Mouse (Mus musculus) cerebellum, postnatal 14 days (tissue): ENCODE results near the gene Det1.

ENCODE experiments used
- DNase-seq, 2 experiments: peaks; one replicate each; pipeline ENCODE4 v3.0.0; 2021; ENCODE audit warnings: mixed read lengths in 2 of 2

The Det1 gene

DNA sequence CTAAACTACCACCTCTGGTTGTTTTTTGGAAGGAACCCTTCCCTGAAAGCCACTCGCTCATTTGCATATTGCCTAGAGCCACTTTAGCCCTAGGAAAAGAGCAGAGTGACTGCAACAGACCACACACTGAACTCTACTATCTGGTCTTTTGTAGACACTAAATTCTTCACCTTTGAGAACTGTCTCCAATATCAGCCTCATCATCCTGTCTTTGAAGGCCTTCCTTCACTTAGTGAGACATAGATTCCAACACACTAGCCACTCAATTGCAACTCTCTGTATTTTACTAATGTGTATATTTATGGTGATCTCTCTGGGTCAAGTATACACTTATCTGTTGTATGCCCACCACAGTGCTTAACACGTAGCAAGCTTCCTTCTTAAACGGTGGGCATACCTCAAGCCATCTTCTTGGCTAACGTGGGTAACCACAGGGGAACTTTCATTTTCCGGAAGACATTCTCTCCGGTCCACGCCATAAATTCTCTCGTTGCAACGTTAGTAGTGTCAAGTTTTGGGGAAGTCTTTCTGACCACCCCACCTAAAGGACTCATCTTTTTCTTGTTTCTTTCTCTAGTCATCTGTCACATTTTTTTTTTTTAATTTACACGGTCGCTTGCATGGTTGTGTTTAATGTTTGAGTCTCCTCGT is 872 bp downstream of the Det1 start:
- no peak for DNase-seq

DNA sequence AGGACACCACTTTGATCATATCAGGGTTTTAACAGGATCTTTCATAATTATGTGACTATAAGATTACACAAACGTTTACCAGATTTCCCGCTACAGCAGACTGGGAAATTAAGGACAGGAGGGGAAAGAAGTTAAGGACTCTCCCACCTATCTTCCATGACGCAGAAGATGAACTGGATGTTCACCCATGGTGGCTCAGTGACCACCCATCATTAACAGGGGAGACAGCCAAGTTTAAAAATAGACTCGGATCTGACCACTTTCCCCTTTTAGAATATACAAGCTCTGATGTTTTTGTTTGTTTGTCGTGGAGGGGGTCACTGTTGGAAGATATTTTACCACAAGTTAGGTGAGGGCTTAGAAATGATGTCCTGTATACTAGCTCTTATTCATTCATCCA is 5.5 kb downstream of the Det1 start:
- no peak for DNase-seq

DNA sequence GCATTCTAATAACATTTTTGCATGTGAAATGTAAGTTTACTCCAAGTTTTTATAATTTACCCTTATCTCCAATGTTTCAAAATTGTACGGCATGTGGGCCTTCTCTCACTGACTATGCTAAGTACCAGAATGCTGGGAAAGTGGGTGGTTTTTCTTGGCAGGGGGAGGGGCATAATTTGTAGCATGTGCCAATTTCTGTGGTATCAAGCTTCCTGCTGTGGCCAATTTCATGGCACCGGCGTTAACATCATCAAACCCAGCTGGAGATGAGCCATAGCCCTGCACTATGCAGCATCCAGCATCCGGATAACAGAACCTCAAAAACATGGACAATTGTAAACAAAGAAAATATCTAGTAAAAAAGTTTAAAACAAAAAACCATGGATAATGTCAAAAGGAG is 9.8 kb downstream of the Det1 start:
- no peak for DNase-seq

DNA sequence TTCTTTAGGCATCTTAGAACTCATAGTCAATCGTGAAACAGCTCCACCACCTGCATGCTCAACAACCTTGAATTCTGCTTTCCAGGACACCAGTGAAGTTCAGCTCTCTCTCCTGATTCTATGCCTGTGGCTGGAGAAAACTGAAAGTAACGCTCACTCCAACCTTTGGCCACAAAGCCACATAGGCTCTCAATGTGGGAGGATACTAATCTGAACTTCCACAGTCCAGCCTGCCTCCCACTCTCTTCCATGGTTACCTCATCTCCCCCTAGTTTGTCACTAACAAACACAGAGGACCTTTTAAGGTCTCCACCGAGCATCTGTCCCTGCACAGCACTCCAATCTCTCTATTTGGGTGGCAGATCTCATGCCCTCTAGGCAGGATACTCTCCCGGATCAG is 11.4 kb downstream of the Det1 start:
- no peak for DNase-seq

DNA sequence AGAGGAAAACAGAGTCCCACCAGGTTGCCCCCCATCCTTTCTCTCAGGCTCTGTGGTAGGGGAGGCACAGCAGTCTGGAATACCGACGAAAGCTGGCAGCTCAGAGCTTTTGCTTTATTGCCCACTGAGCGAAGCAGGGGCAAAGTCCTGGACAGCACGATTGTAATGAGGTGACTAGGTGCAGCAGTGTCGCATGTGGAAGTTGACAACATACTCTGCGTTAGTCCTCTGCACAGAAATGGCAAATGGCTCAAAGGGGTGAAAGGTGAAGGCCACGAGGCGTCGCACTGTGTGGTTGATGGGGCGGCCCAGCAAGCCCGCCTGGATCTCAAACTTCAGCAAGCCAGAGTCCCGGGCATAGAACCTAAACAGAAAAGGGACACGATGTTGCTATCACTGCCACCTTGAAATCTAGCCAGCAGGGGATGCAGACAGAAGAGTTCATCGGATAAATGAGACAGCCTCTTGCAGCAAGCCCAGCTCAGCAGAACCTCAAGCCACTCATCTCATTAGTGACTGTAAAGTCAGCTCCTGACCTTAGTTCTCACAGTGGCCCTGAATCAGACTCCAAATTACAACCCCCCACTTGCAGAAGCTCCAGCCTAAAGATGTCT is 19.2 kb downstream of the Det1 start:
- DNase-seq: no peak

DNA sequence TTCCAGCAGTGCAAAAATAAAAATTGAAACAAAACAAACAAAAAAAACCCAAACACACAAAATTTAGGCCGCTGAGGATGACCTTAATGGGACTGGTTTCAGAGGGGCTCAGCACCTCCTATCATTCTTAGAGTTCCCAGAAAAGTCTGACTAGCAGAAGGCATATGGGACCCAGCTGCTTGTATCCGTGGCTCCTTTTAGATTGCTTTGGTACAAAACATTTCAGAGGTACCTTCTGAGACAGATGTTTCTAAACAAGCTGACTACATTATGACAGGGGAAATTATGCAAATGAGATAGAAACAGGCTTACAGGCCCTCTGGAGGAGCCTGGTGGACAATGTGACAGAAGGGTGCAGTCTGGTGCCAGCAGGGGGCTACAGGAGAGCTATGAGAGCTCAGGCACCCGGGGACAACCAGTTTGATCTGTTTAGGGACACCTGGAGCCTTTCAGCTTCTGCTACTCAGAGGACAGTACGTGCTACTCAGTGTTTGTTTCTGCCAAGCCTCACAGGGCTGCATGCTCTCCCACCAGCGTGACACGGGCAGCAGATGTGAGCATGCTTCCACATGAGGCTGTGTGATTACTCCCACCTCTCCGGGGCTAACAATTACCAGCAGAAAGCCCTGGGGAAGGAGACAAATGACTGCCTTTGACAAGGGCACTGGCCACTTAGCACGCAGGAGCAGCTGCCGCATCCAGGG is 20.2 kb downstream of the Det1 start:
- no peak for DNase-seq

DNA sequence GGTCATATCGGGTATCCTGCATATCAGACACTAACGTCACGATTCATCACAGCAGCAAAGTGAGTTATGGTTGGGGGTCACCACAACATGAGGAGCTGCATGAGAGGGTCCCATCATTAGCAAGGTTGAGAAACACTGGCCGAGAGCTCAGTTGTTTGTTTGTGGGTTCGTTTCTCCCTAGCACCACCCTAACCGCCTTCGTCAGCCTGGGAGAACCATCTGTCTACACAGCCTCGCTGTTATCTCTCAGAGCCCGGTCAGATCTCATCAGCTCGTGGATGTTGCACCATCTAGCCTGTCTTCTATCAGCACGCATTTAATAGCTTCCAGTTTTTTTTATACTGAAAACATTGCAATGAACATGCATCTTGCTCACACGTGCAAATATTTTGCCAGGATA is 28.7 kb downstream of the Det1 start:
- DNase-seq: no peak

DNA sequence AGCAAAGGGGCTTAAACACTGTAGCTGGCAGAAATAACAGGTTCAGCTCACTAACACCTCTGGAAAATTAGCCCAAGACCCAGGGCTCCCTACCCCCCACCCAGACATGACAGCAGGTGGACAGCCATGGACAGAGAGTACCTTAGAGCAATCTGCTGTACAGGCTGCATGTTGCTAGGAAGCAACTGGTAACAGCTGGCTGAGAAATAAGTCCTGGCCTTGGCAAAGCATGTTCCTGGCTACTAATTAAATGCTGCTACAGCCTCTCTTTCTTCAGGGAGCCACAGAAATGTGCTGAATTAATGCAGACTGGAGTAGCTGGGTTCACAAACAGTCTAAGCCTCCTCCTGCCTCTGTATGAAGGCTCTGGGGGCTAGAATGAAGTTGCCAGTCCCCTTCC is 32.3 kb downstream of the Det1 start:
- no peak for DNase-seq

DNA sequence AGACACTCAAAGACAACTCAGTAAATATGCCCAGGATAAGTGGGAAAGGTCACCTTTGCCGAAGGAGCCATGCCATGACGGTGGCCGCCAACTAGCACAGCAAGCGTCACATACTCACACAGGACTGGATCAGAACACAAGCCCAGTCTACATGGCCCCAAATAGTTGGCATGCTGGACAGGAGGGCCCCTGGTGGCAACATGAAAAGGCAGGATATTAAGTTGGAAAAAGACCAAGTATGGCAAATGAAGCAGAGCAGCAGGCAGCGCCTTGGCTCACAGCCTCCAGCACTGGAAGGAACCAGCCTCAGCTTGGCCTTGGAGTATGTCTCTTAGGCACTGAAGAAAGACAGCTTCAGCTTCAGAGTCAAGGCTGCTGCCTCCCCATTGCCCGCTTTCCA is 33.3 kb downstream of the Det1 start:
- peak; percentile 64 to 67 for DNase-seq

DNA sequence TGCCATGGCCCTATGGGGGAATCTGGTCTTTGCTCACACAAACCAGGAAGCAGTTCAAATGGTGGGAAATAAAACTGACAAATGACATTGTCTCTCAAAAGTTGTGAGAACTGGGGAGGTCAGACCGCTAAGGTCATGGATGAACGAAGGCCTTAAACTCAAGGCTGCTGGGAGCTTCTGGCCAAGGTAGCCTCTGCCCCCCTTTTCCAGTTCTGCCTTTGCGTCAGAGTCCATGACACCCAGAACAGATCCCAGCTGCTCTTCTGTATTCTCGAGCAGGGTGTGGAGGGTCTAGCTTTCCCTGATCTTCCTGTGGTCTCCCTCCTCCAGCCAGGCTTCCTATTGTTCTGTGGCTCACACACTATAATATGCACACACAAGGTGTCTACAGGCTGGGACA is 39.9 kb downstream of the Det1 start:
- DNase-seq: no peak

DNA sequence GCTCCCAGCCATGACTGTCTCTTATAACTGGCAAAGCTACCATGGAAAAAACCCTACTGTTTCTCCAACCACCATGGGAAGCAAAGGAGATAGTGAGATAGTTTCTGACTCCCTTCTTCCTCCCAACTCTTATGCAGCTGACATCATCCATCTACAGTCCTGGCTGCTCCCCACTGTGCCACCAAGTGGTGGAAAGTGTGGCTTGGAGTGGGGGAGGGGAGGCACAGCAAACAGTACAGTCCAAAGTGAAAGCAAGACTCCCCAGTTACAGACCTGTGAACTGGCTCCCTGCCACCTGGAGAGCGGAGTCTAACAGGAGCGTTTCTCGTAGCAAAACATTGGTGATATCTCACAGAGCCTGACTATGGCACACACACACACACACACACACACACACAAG is 43.2 kb downstream of the Det1 start:
- no peak for DNase-seq

DNA sequence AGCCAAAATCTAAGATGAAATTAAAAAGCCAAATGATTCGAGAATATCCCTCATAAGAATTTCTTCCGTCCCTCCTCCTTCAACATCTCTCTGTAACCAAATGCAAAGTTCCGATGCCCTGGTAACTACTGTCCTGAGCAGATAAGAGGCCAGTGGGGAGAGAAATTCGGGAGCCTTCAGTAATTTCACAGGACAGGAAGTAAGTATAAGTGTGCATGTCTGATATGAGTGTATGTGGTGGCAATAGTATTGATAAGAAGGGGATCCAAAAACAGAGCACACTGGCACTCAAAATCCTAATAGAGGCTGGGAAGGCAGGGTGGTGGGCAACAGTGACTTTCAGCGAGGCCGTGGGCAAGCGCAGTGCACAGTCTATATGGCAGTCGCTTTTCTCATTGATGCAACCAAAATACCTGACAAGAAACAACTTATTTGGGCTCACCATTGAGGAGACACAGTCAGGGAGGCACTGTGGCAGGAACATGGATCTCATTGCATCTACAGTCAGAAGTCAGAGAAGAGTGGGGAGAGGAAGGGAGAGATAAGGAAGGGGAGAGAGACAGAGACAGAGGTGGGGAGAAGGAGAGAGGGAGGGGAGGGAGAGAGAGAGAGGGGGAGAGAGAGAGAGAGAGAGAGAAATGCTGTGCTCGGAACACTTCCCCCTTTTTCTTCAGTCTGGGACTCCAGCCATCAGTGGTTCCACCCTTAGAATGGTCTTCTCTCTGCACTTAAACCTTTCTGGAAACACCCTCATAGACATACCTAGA is 47.1 kb downstream of the Det1 start:
- DNase-seq: no peak

DNA sequence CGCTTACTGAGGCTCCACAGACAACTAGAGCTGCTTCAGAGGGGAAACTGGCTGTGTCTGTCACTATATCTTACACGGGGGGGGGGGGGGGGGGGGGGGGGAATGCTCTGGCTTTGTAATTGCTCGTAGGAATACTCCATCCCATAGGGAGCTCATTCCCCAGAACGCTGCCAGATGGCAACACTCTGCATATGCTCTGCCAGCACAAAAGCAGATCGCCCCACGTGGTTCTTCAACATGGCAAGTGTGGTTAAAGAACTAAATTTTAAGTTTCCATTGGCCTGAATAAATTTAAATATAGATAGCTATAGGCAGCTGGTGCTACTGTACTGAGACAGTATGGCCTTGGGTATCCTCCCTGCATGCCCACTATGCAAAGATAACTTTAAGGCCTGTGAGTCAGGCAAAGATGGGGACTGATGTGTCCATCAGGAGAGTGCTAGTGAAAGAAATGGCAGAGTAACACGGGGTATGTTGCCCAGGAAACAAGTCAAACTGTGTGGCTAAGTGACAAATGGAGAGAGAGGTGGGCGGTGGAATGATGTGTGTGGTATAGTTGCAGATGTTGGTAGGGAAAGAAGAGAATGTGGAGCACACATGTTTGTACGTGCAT is 49.1 kb downstream of the Det1 start:
- peak; percentile 58 to 64 for DNase-seq

DNA sequence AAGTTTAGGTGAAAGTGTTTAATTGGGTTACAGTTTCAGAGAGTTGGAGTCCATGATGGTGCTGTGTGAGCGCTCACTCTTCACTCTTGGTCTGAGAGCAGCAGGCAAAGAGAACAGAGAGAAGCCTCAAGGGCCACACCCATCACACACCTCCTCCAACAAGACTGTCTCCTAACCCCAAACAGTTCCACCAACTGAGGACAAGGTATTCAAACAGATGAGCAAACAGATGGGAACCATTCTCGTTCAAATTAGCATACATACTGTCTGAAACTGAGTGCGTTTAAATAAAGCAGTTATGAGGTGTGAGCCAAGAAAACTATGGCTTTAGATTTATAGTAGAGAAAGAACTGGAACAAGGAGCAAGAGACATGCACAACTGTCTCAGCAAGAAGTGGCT is 50.4 kb downstream of the Det1 start:
- no peak for DNase-seq

DNA sequence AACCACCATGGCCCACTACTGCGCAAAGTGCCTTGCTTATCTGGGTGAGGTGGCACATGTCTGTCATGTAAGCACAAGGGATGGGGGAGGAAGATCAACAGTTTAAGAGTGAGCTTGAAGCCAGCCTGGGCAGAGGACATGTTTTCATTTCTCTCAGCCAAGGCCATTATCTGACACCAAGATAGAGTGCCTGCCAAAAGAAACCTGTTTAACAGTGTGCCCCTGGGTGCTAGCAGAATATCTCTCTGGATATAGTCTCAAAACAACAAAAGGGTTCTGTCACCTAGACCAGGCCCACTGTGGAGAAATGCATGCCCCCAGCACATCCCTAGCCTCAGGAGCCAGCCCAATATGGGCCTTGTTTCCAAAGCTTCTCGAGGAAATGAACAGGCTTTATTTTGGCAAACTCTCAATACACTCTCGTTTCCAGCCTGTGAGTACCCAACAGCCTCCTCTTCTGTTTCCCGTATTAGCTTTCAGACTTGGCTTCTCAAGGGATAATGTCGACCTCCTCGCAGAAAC is 52.4 kb downstream of the Det1 start:
- DNase-seq: no peak

DNA sequence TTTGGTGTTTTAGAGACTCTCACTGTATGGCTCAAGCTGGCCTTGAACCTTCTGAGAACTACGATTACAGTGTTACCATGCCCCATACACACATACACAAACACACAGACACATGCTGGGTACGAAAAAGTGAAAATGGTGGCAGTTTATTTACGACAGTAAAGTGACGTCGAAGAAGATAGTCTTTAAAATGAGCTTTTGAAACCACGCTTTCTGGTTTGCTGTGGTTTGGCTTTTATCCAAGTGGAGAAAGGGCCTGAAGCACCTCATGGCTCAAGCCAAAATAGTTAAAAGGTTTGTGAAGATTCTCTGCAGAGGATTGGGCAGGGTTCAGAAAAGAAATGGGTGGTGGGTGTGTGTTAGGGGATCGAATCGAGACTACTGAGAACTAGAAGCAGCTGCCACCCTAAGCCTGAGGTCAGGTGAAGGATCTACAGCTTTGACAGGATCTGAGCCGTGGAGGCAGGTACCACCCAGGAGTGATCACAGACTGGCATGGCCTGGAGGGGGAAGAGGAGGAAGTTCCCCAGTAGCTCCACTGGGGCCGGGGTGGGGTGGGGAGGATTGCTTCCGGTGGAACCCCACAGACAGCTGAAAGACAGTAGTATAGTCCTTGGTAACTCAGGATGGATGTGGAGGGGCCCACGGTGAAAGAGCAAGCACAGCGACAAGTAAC is 53.0 kb downstream of the Det1 start:
- DNase-seq: no peak

DNA sequence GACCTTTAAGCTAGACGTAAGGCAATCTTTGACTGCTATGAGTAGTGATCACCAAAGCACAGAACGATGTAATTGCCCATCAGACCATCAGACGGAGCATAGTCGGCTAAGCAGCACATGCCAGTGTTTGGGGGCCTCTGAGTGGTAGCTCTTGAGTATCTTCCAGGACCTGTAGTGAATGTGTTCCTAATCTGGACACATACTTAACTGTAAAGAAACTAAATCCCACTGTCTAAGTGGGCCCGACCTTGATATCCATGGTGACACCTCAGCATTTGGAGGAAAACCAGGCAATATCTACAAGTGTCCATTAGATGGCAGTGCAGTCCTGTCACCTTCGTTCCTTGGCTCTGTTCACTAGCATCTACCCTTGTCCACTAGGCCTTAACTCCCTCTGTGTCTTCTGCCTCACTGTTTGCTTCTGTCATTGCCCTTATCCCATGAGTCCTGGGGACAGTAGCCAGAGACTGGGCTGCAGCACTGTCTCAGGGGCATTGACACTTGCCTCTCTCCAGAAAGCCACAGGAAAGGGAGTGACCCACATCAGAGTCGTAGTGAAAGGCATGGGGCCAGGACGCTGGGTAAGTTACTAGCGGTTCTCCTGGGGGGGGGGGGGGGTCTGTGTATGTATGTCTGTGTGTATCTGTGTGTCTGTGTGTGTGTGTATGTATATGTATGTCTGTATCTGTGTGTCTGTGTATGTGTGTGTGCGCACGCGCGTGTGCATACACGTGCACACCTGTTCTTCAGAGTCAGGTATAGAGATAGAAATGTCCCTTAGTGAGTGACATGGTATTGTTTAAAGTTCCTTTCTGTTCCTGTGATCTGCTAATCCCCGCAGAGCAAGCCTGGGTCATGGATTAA is 55.5 kb downstream of the Det1 start:
- DNase-seq: peak; percentile 72 to 79

DNA sequence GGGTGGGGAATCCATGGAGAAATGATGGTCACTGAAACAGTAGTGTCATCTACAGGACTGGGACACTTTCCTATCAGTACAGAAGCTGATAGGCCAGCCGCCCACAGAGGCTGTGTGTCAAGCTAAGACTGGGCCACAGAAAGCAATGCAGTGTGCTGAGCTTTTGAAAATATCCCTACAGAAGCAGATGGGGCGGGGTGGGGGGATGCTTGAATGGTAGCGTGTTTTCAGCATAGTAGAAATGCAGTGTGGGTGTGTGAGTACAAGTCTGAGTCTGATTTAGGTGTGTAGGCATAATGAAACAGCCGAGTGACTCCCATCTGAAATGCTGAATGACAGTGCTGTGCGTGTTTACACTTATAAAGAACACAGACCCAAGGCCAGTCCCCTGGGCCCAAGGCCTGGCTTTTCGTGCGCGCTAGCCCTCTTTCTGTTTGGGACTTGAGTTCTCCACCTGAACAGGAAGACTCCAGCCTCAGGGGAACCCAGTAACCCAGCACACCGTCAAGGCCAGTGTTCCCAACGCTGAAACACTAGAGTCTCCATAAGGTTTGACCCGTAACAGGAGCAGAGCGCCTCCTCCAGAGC is 59.2 kb downstream of the Det1 start:
- DNase-seq: no peak

DNA sequence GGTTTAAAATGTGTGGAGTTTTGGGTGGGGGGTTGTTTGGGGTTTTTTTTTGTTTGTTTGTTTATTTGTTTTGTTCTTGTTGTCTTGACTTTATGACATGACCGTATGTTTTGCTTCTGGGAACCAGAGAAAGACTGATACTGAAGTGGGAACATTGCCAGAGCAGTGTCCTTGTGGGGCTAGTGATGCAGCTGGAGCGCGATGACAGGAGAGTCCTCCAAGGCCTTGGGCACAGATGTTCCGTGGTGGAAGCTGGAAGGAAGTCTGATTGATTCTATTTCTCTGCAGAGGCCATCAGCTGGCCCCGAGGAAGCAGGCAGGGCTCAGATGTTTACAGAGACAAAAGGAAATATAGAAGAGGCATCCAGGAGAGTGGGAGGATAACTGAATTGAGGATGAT is 61.2 kb downstream of the Det1 start:
- DNase-seq: no peak

DNA sequence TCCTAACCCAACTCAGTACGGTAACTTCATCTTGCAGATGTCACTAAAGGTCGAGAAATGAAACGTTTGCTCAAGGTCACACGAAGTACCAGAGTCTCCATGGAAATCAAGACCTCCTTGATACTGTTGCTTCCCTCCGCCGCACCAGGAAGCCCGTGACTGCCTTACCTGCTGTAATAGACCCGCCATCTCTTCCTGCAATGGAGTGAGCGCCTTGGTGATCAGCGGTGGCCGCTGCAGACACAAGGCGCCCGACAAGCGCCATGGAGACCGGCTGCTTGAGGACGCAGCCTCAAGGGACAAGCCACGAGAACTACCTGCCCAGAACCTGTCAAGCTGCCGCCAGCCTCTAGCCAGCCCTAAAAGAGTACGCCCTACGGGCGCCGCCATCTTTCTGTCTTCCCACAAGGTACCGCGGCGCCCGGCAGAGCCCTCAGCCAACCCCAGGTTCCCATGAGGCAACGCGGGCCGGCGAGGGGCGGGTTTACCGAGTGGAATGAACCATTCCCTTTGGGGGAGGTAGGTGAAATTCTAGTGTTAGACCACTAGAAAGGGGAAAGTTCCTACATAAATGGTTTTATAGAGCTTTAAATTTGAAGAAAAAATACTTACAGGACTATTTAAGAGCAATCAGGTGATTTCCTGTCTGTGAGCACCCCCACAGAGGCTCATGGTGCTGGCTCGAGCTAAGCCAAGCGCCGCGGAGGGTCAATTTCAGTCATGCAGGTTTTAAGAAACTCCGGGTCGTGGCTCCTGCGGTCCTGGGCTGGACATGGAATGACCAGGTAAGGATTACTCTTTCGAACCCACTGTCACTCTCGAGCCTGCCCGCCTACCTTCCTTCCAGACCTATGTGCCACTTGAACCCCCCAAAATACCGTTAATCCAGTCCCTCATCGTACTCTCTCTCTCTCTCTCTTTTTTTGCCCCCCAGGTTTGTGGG is 64.2 kb downstream of the Det1 start, which contains the start of the genes Mrps11 and Mrpl46:
TSS of gene Mrps11 (plus strand) at position 481 of the 943 bp plus-strand sequence.
TSS of gene Mrpl46 (minus strand) at position 893 of the 943 bp plus-strand sequence.
- peak; percentile 90 to 93 for DNase-seq
